Mouse (Mus musculus) testis, adult 2 months (tissue): ENCODE measurements around the gene Svs5.

Experiments used
- CTCF ChIP-seq: fragments of 200-500 bp; IDR thresholded peaks from 2 replicates; pipeline ENCODE4 v1.5.1; 2012; ENCODE audit warnings: low read depth, mild to moderate bottlenecking, inconsistent platforms, low read length, moderate library complexity; ENCODE audit not compliant: control insufficient read depth, insufficient read depth, insufficient replicate concordance
- POLR2A ChIP-seq: fragments of 200-500 bp; IDR thresholded peaks from 2 replicates; pipeline ENCODE4 v1.6.1; 2012; ENCODE audit warnings: low read depth, mild to moderate bottlenecking, inconsistent platforms, low read length, moderate library complexity; ENCODE audit not compliant: control insufficient read depth

GRCm38 (mm10) chr2:164366947-164367346 lies 34.4 kb downstream of the Svs5 start:
- TF ChIP-seq CTCF (no peak), POLR2A (no peak)
